Comparison of ENCODE assay signal across 8 mouse cellular contexts in genomic region chr4:44072146-44072872, GRCm38 (mm10). TPM values are rescaled to one million over a fixed set of nuclear protein-coding genes. Genes with fewer than 3 reads are reported as not detected.
DNase-seq lines count a peak whose midpoint lies in the region; ATAC-seq and TF ChIP-seq lines count a peak whose summit lies in the region.

No protein-coding gene starts in this region.

- intact Hi-C loops in heart, postnatal 36 days (cut with DNase I) = loop anchor here (5.0 kb wide), 1 partner anchor 160 kb away; the partner anchor contains the start of gene Rnf38

- peaks cover 45% of the 10 kb centered on the region for H3K4me1 ChIP-seq in G1E (ENCODE audit: insufficient read depth, low read depth, low read length)
- H3K4me1 ChIP-seq in forebrain, embryonic 16.5 days (replicated peaks; ENCODE audit: control insufficient read depth, insufficient read depth, low read length) = peaks cover 18% of the 10 kb centered on the region
- H3K4me1 ChIP-seq in lung, adult 2 months (ENCODE audit: control insufficient read depth, insufficient read depth, low read length) = peaks cover 7% of the 10 kb centered on the region; the same call in 1 of the 2 replicates
- peaks cover 29% of the 10 kb centered on the region for H3K4me1 ChIP-seq in neural tube, embryonic 15.5 days

- peak overlapping the region; percentile 41 for H3K27ac ChIP-seq in forebrain, embryonic 16.5 days (ENCODE audit: low read length)
- H3K27ac ChIP-seq in layer of hippocampus, adult 2 months = peak overlapping the region; percentile 84
- H3K27ac ChIP-seq in neural tube, embryonic 15.5 days (replicated peaks) = peak overlapping the region; percentile 89

- no peak for TF ChIP-seq CTCF in G1E (IDR thresholded peaks at IDR 0.05; ENCODE audit: low read depth, low read length)
- TF ChIP-seq CTCF in layer of hippocampus, adult 2 months (conservative IDR thresholded peaks at IDR 0.05) = no peak
- no peak for TF ChIP-seq CTCF in lung, adult 2 months (IDR thresholded peaks at IDR 0.05; ENCODE audit: insufficient read depth, low read length)

- DNase-seq in G1E (ENCODE audit: low spot score) = peak; percentile 95
- peak; percentile 91 to 92 for DNase-seq in cerebellum, adult 18-20 months
- DNase-seq in heart, postnatal 36 days = peak; percentile 89 to 92
- peak; percentile 88 to 91 for DNase-seq in layer of hippocampus, adult 2 months (ENCODE audit: low spot score in 2 of 2)
- peak; percentile 88 for DNase-seq in lung, adult 2 months
- DNase-seq in testis, postnatal 10 days (ENCODE audit: low spot score) = peak; percentile 90

- ATAC-seq in G1E (ENCODE audit: extremely low read depth, insufficient number of reproducible peaks, low FRiP score, poor library complexity, severe bottlenecking) = peak; percentile 77
- ATAC-seq in forebrain, embryonic 16.5 days = peak; percentile 98
- peak; percentile 97 for ATAC-seq in neural tube, embryonic 15.5 days (ENCODE audit: low FRiP score)

- peaks cover 22% of the 10 kb centered on the region for H3K36me3 ChIP-seq in G1E (replicated peaks)
- no peaks in the 10 kb centered on the region for H3K36me3 ChIP-seq in forebrain, embryonic 16.5 days (ENCODE audit: control insufficient read depth, insufficient read depth)
- H3K36me3 ChIP-seq in neural tube, embryonic 15.5 days = no peaks in the 10 kb centered on the region

- no peaks in the 10 kb centered on the region for H3K9me3 ChIP-seq in G1E (replicated peaks)
- no peaks in the 10 kb centered on the region; the same call in 1 of the 2 replicates for H3K9me3 ChIP-seq in forebrain, embryonic 16.5 days (ENCODE audit: control insufficient read depth, low read length)
- H3K9me3 ChIP-seq in neural tube, embryonic 15.5 days (replicated peaks) = no peaks in the 10 kb centered on the region

- under 1% methylated on average over 69 of the region's 70 CpGs for WGBS in forebrain, embryonic 16.5 days
- under 1% methylated on average over 70 of the region's 70 CpGs for WGBS in lung, adult 2 months
- WGBS in neural tube, embryonic 15.5 days = under 1% methylated on average over 69 of the region's 70 CpGs

- peak; percentile 77; the same call in 1 of the 2 replicates for TF ChIP-seq POLR2A in lung, adult 2 months (IDR thresholded peaks at IDR 0.05; ENCODE audit: borderline replicate concordance, extremely low read depth, low read depth, low read length)

- 0 out of 2 replicates have a peak, but pooled peaks cover under 1% of the 10 kb centered on the region for H3K27me3 ChIP-seq in G1E (ENCODE audit: insufficient read depth, low read length)
- no peaks in the 10 kb centered on the region for H3K27me3 ChIP-seq in forebrain, embryonic 16.5 days (replicated peaks; ENCODE audit: control insufficient read depth, insufficient read depth, low read length)
- no peaks in the 10 kb centered on the region for H3K27me3 ChIP-seq in neural tube, embryonic 15.5 days (replicated peaks)

- peak overlapping the region; percentile 99 for H3K4me3 ChIP-seq in G1E (ENCODE audit: low read depth, low read length)
- peak overlapping the region; percentile 63 for H3K4me3 ChIP-seq in forebrain, embryonic 16.5 days (replicated peaks; ENCODE audit: low read length)
- peak overlapping the region; percentile 87 for H3K4me3 ChIP-seq in layer of hippocampus, adult 2 months
- H3K4me3 ChIP-seq in lung, adult 2 months (replicated peaks; ENCODE audit: extremely low read depth, low read depth, low read length) = peak overlapping the region; percentile 71
- H3K4me3 ChIP-seq in neural tube, embryonic 15.5 days (replicated peaks) = peak overlapping the region; percentile 88

- H3K4me2 ChIP-seq in forebrain, embryonic 16.5 days (ENCODE audit: low read length) = peak overlapping the region; percentile 71
- H3K4me2 ChIP-seq in neural tube, embryonic 15.5 days = peak overlapping the region; percentile 71

- H3K9ac ChIP-seq in forebrain, embryonic 16.5 days (replicated peaks; ENCODE audit: low read depth, low read length) = peak overlapping the region; percentile 80
- peak overlapping the region; percentile 95 for H3K9ac ChIP-seq in neural tube, embryonic 15.5 days (replicated peaks)

RNA-seq across cellular contexts. Expression of gene Gne, which starts 11.7 kb away (rescaled TPM):
- 41.5 and 42.6 TPM in 2 replicates for total RNA-seq in G1E (2014; fragmentation: Nextera tagmentation)
- total RNA-seq in G1E (2017) = 17.9 and 18.1 TPM in 2 replicates
- polyA plus RNA-seq in G1E (2012) = 35.3 and 40.9 TPM in 2 replicates
- polyA plus RNA-seq in forebrain, embryonic 16.5 days (2015; fragmentation: Nextera tagmentation; extraction: Ambion mirVana) = 29.2 and 30.6 TPM in 2 replicates
- 10 to 100 TPM; 23.1 to 28.6 TPM for total RNA-seq in heart, postnatal 36 days (2021)
- 10 to 100 TPM; 47.4 to 53.1 TPM for total RNA-seq in layer of hippocampus, adult 2 months (2021)
- polyA plus RNA-seq in lung, adult 2 months (2012; rRNA removed) = 23.9 and 31.4 TPM in 2 replicates
- polyA plus RNA-seq in neural tube, embryonic 15.5 days (2015; fragmentation: Nextera tagmentation; extraction: Ambion mirVana) = 27.2 and 30.9 TPM in 2 replicates

Comparison
In these comparisons a context has a peak if more than half of its experiments do, and no peak if none do; other contexts are left out.
1. Peak in every context shown above with its lines: DNase-seq, ATAC-seq, H3K4me3 ChIP-seq and H3K27ac ChIP-seq.